Mouse (Mus musculus) kidney, postnatal 0 days (tissue): ENCODE results near the gene Csn3. TPM values are rescaled to one million over a fixed set of nuclear protein-coding genes. Genes with fewer than 3 reads are reported as not detected.

Experiments used
- ATAC-seq: fragments of 200-750 bp; cut with Nextera tagmentation; replicated peaks from 2 replicates; pipeline ENCODE4 v1.8.0; 2017; ENCODE audit warnings: low read depth, moderate number of reproducible peaks, moderate TSS enrichment, moderate library complexity; ENCODE audit not compliant: low FRiP score
- DNase-seq: peaks from one replicate; pipeline ENCODE4 v3.0.0-alpha.2; 2016; ENCODE audit warnings: low spot score
- H3K27ac ChIP-seq: fragments of 300-500 bp; sonication (generic); 2 replicates; pipeline ENCODE4 v1.5.1; 2014; ENCODE audit warnings: mild to moderate bottlenecking
- H3K27me3 ChIP-seq: fragments of 300-500 bp; sonication (generic); 2 replicates; pipeline ENCODE4 v1.6.1; 2014; ENCODE audit warnings: low read length, mixed read lengths; ENCODE audit not compliant: insufficient read depth
- H3K36me3 ChIP-seq: fragments of 300-500 bp; sonication (generic); 2 replicates; pipeline ENCODE4 v1.6.1; 2014; ENCODE audit warnings: low read length, mixed read lengths; ENCODE audit not compliant: insufficient read depth
- H3K4me1 ChIP-seq: fragments of 300-500 bp; sonication (generic); replicated peaks from 2 replicates; pipeline ENCODE4 v1.6.1; 2014; ENCODE audit warnings: antibody characterized with exemption, low read length, mixed read lengths; ENCODE audit not compliant: insufficient read depth
- H3K4me2 ChIP-seq: fragments of 300-500 bp; sonication (generic); 2 replicates; pipeline ENCODE4 v1.6.1; 2014; ENCODE audit warnings: mild to moderate bottlenecking, low read length, moderate library complexity, mixed read lengths
- H3K4me3 ChIP-seq: fragments of 300-500 bp; sonication (generic); replicated peaks from 2 replicates; pipeline ENCODE4 v1.5.1; 2014; ENCODE audit warnings: low read depth, low read length
- H3K9ac ChIP-seq: fragments of 300-500 bp; sonication (generic); 2 replicates; pipeline ENCODE4 v1.6.1; 2014; ENCODE audit warnings: low read depth, low read length
- H3K9me3 ChIP-seq: fragments of 300-500 bp; sonication (generic); replicated peaks from 2 replicates; pipeline ENCODE4 v1.6.1; 2016; ENCODE audit warnings: low read length, inconsistent platforms, mixed read lengths
- CTCF ChIP-seq: IDR thresholded peaks from 2 replicates; pipeline ENCODE4 v1.5.1; 2016; ENCODE audit warnings: antibody characterized with exemption, low read depth, mild to moderate bottlenecking, moderate library complexity
- WGBS: fragments of 180-500 bp; shearing (Covaris S2); extraction: QIAGEN DNeasy Blood & Tissue Kit; methylation state at CpG from one replicate; pipeline ENCODE4 v1.1.7; 2014; 5-methylcytosine and 5-hydroxymethylcytosine counted together
- polyA plus RNA-seq: library from polyadenylated mRNA; unstranded; fragments of >200 nt; fragmentation: Nextera tagmentation; extraction: Ambion mirVana; gene quantifications from 2 replicates; pipeline ENCODE4 v1.2.1, GENCODE M21; 2015

Csn3 gene
- polyA plus RNA-seq, result 0.18 TPM in 1 of 2 replicates, not detected in the other

- TF ChIP-seq CTCF, result no peak
- Histone ChIP-seq H3K9me3 (no peaks in the 10 kb centered on the region), H3K4me1 (no peaks in the 10 kb centered on the region), H3K4me2 (no peak within 1 kb of the TSS), H3K27ac (no peak within 1 kb of the TSS), H3K4me3 (no peak within 1 kb of the TSS), H3K36me3 (no peaks in the 10 kb centered on the region), H3K9ac (no peak within 1 kb of the TSS), H3K27me3 (no peaks in the 10 kb centered on the region)
- WGBS, result 25% methylated on average over 5 of the region's 5 CpGs
- ATAC-seq, result no peak
- peak; percentile 1 for DNase-seq
Measured at GRCm38 (mm10) chr5:87925372-87925771, at the start of gene Csn3. TSS of gene Csn3 (plus strand) at chr5:87925579.

GRCm38 (mm10) chr5:87884729-87885128 is 40.6 kb upstream of the Csn3 start, which contains the start of gene Odam:
TSS of gene Odam (plus strand) at chr5:87885029.
- no peaks in the 10 kb centered on the region for H3K27me3 ChIP-seq
- no peaks in the 10 kb centered on the region for H3K9me3 ChIP-seq
- DNase-seq (no peak), ATAC-seq (no peak)
- no peaks in the 10 kb centered on the region for H3K4me1 ChIP-seq
- TF ChIP-seq CTCF, result no peak
- H3K4me3 ChIP-seq, result no peak within 1 kb of the TSS
- no peak within 1 kb of the TSS for H3K4me2 ChIP-seq
- WGBS, result 89% methylated on average over 1 of the region's 1 CpGs
- no peak within 1 kb of the TSS for H3K9ac ChIP-seq
- no peak within 1 kb of the TSS for H3K27ac ChIP-seq
- no peaks in the 10 kb centered on the region for H3K36me3 ChIP-seq

- Histone ChIP-seq H3K27me3 (no peaks in the 10 kb centered on the region), H3K4me2 (no peak overlapping the region), H3K4me3 (no peak overlapping the region), H3K9me3 (no peaks in the 10 kb centered on the region), H3K27ac (no peak overlapping the region), H3K4me1 (no peaks in the 10 kb centered on the region), H3K9ac (no peak overlapping the region), H3K36me3 (no peaks in the 10 kb centered on the region)
- DNase-seq (no peak), ATAC-seq (no peak)
- WGBS, result 50% methylated on average over 1 of the region's 1 CpGs
- no peak for TF ChIP-seq CTCF
Measured at GRCm38 (mm10) chr5:87931603-87932002, 6.2 kb downstream of the Csn3 start.

- H3K4me2 ChIP-seq, result no peak overlapping the region
- no peak overlapping the region for H3K9ac ChIP-seq
- no peak overlapping the region for H3K27ac ChIP-seq
- H3K36me3 ChIP-seq, result no peaks in the 10 kb centered on the region
- TF ChIP-seq CTCF, result peak; percentile 54
- no peaks in the 10 kb centered on the region for H3K27me3 ChIP-seq
- WGBS, result 41% methylated on average over 3 of the region's 3 CpGs
- DNase-seq, result peak; percentile 1
- H3K4me3 ChIP-seq, result no peak overlapping the region
- no peaks in the 10 kb centered on the region for H3K9me3 ChIP-seq
- H3K4me1 ChIP-seq, result no peaks in the 10 kb centered on the region
- no peak for ATAC-seq
Measured at GRCm38 (mm10) chr5:87940752-87941151, 15.4 kb downstream of the Csn3 start.

- Histone ChIP-seq H3K4me1 (no peaks in the 10 kb centered on the region), H3K36me3 (no peaks in the 10 kb centered on the region), H3K9ac (no peak overlapping the region), H3K9me3 (no peaks in the 10 kb centered on the region), H3K27me3 (no peaks in the 10 kb centered on the region), H3K4me2 (no peak overlapping the region), H3K27ac (no peak overlapping the region), H3K4me3 (no peak overlapping the region)
- TF ChIP-seq CTCF, result no peak
- no peak for ATAC-seq
- DNase-seq, result no peak
Measured at GRCm38 (mm10) chr5:87942515-87942914, 17.1 kb downstream of the Csn3 start.

- no peak for ATAC-seq
- DNase-seq, result no peak
- H3K36me3 ChIP-seq, result no peaks in the 10 kb centered on the region
- no peaks in the 10 kb centered on the region for H3K4me1 ChIP-seq
- H3K9ac ChIP-seq, result no peak overlapping the region
- H3K9me3 ChIP-seq, result no peaks in the 10 kb centered on the region
- H3K27me3 ChIP-seq, result no peaks in the 10 kb centered on the region
- no peak overlapping the region for H3K27ac ChIP-seq
- no peak for TF ChIP-seq CTCF
- no peak overlapping the region for H3K4me2 ChIP-seq
- H3K4me3 ChIP-seq, result no peak overlapping the region
Measured at GRCm38 (mm10) chr5:87951836-87952235, 26.5 kb downstream of the Csn3 start.

DNA sequence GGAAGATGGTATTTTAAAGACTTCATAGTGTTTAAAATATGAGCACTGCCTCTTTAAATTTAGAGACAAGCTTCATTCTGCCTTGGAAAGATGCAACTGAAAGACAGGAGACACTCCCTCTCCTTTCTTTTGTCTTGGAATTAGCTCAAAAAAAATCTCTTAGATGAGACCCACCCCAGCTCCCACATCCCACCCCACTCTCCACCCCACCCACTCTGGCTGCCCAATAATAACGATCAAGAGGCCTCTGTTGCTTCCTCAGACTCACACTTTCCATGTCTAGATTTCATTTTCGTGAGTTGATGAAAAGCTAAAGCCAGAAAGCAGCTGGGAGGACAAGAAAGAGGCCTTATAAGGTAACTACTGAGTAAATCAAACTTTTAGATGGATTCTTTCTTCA is 43.8 kb downstream of the Csn3 start, which contains the start of the genes 2310003L06Rik and Gm28434:
Gene 2310003L06Rik (plus strand): TSS at position 259 of the 400 bp plus-strand sequence.
Gene Gm28434 (plus strand): TSS at position 317 of the 400 bp plus-strand sequence.
- no peak within 1 kb of the TSS for H3K4me3 ChIP-seq
- DNase-seq (no peak), ATAC-seq (no peak)
- no peak within 1 kb of the TSS for H3K9ac ChIP-seq
- no peaks in the 10 kb centered on the region for H3K9me3 ChIP-seq
- no peaks in the 10 kb centered on the region for H3K27me3 ChIP-seq
- 59% methylated on average over 2 of the region's 2 CpGs for WGBS
- no peak within 1 kb of the TSS for H3K4me2 ChIP-seq
- no peaks in the 10 kb centered on the region for H3K4me1 ChIP-seq
- H3K36me3 ChIP-seq, result no peaks in the 10 kb centered on the region
- H3K27ac ChIP-seq, result no peak within 1 kb of the TSS
- no peak for TF ChIP-seq CTCF
